Mouse (Mus musculus) gastrocnemius, adult 2 months (tissue): ENCODE measurements around the gene Crip1. TPM values are rescaled to one million over a fixed set of nuclear protein-coding genes. Genes with fewer than 3 reads are reported as not detected.
A peak's percentile ranks its signal among the peaks of the same experiment; 100 is the strongest.

Source experiments
- DNase-seq: peaks from one replicate; pipeline ENCODE4 v3.0.0; 2022
- H3K27ac ChIP-seq: fragments of 200-600 bp; 2 replicates; pipeline ENCODE4 v1.8.1; 2022; ENCODE audit warnings: mild to moderate bottlenecking
- H3K4me3 ChIP-seq: fragments of 200-600 bp; 2 replicates; pipeline ENCODE4 v1.8.1; 2022; ENCODE audit warnings: mild to moderate bottlenecking, moderate library complexity
- CTCF ChIP-seq: fragments of 200-600 bp; IDR thresholded peaks from 2 replicates; pipeline ENCODE4 v1.8.1; 2022; ENCODE audit warnings: antibody characterized with exemption, mild to moderate bottlenecking, moderate library complexity
- intact Hi-C: fragments of 180-260 bp; cut with DNase I; formaldehyde crosslinking; loops from one replicate; pipeline ENCODE4 v1.15.1; 2025
- total RNA-seq, 2 experiments: library from RNA; stranded (reverse); gene quantifications; 2 replicates each; pipeline ENCODE4 v1.2.3; 2021

The Crip1 gene
- total RNA-seq, 2 experiments from 2014 or later = 71.2 to 113 TPM

- no peak for TF ChIP-seq CTCF
- peak; percentile 74 for DNase-seq
- peak overlapping the region; percentile 80 for H3K4me3 ChIP-seq
- H3K27ac ChIP-seq = peak overlapping the region; percentile 90
- intact Hi-C loops = no loop called here
Measured at GRCm38 (mm10) chr12:113152272-113152661, 6.2 kb downstream of the Crip1 start.

DNA sequence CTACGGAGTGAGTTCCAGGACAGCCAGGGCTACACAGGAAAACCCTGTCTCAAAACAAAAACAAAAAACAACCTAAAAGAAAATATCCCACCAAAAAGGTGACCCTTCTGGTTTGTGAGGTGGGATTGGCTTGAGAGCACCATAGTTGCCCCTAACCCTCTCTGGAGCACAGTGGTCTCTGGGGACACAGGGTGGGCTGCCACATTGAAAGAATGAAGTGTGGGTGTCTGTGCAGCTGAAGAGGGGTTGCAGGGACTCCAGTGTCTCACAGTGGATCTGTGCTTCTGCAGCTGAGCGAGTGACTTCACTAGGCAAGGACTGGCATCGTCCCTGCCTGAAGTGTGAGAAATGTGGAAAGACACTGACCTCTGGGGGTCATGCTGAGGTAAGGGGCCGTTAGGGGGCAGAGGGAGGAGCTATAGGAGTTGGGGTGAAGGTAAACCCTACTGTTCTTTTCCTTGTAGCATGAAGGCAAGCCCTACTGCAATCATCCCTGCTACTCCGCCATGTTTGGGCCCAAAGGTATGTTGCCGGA, 6.9 kb downstream of the Crip1 start:
- peak overlapping the region; percentile 80 for H3K4me3 ChIP-seq
- no peak for DNase-seq
- TF ChIP-seq CTCF = no peak
- intact Hi-C loops = no loop called here
- H3K27ac ChIP-seq = peak overlapping the region; percentile 90

DNA sequence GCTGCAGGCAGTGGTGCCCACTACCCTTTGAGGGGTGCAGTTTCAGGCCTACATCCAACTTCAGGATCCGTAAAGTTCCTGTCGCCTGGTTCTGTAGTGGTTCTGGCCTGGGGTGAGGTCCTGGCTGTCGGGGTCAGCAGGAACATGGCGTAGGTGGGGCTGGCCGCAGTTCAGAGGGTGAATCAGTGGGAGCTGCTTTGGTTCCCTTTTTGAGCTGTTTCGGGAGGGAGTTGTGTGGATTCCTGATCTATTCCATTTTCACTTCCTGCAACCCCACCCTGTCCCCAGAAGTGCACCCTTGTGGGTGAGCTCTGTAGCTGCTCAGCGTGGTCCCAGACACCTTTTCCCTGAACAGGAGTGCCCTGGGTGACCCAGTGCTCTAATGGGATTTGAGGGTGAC, 7.9 kb downstream of the Crip1 start:
- Histone ChIP-seq H3K27ac (peak overlapping the region; percentile 90), H3K4me3 (peak overlapping the region; percentile 80)
- DNase-seq = peak; percentile 62
- TF ChIP-seq CTCF = no peak
- intact Hi-C loops = no loop called here

GRCm38 (mm10) chr12:113154747-113155075, 8.6 kb downstream of the Crip1 start:
- intact Hi-C loops = no loop called here
- peak overlapping the region; percentile 80 for H3K4me3 ChIP-seq
- H3K27ac ChIP-seq = peak overlapping the region; percentile 90

GRCm38 (mm10) chr12:113155076-113155771, 9.1 kb downstream of the Crip1 start:
- no peak for TF ChIP-seq CTCF
- intact Hi-C loops = no loop called here
- peak overlapping the region; percentile 80 for H3K4me3 ChIP-seq
- H3K27ac ChIP-seq = peak overlapping the region; percentile 90
- peak; percentile 66 for DNase-seq

More at GRCm38 (mm10) chr12:113154747-113155075, 8.6 kb downstream of the Crip1 start:
- no peak for DNase-seq
- no peak for TF ChIP-seq CTCF

DNA sequence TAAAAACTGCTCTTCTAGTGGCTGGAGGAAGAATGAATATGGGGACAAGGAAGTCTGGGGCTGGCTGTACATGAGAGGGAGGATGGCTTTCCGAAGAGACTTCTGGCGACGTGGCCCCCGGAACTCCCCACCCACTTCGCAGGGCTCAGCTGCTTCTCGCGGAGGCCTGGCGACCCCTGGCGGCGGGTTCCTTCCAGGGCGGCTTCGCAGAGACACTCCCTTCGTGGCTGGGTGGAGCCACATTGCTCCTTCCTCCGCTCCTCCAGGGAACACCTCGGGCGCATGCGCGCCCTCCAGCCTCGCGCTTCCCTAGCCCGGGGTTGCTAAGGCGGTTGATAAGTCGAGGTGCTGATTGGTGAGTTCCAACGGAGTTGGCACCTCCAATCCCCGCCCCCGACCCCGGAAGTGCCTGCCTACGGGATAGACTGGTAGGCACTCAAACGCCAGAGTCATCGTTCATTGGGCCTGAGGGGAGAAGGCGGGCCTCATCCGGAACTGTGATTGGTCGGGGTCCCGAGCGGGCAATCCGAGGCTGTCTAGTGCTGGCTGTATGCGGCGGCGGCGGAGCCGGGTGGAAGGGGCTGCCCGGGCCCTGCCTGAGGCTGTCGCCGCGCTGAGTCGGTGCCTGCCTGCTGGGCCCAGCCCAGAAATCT, 9.9 kb downstream of the Crip1 start, which contains the start of gene Tedc1:
Tedc1 (plus strand) TSS at position 535 of the 653 bp plus-strand sequence.
- intact Hi-C loops = loop anchor here (1.0 kb wide), 2 partner anchors 37 to 151 kb away; no protein-coding TSS in a partner anchor
- Histone ChIP-seq H3K27ac (peak within 1 kb of the TSS; percentile 90), H3K4me3 (peak within 1 kb of the TSS; percentile 80)
- peak; percentile 100 for DNase-seq
- TF ChIP-seq CTCF = no peak; the same call in 1 of the 2 replicates

GRCm38 (mm10) chr12:113156540-113156929, 10.4 kb downstream of the Crip1 start:
- intact Hi-C loops = loop anchor here (1.0 kb wide), 2 partner anchors 37 to 151 kb away; no protein-coding TSS in a partner anchor
- Histone ChIP-seq H3K27ac (peak overlapping the region; percentile 60; the same call in 1 of the 2 replicates), H3K4me3 (peak overlapping the region; percentile 80)
- no peak for DNase-seq
- no peak for TF ChIP-seq CTCF

- DNase-seq = peak; percentile 45
- intact Hi-C loops = no loop called here
- no peak for TF ChIP-seq CTCF
- Histone ChIP-seq H3K4me3 (no peak overlapping the region), H3K27ac (no peak overlapping the region)
Measured at GRCm38 (mm10) chr12:113157002-113157401, 10.9 kb downstream of the Crip1 start.

GRCm38 (mm10) chr12:113157521-113157920, 11.4 kb downstream of the Crip1 start:
- H3K4me3 ChIP-seq = no peak overlapping the region
- intact Hi-C loops = no loop called here
- H3K27ac ChIP-seq = no peak overlapping the region
- TF ChIP-seq CTCF = no peak
- no peak for DNase-seq

DNA sequence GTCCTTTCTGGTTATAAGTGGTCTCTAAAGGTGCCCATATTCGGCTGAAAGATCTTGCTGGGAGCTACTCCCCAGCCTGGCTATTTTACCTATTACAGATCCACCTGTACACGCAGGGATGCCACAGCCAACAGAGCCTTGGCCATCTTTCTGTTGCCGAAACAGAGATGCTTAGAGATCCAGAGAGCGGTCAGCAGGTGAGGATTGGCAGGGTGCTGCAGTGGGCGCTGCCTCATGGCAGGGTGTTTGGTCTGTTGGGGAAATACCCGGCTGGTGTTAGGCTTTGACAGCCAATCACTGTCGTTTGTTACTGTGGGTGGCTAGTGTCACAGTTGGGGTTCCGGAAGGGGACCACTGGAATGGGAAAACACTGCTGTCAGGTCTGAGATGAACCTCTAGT, 11.9 kb downstream of the Crip1 start:
- no peak for TF ChIP-seq CTCF
- H3K27ac ChIP-seq = no peak overlapping the region
- DNase-seq = no peak
- intact Hi-C loops = no loop called here
- H3K4me3 ChIP-seq = no peak overlapping the region

DNA sequence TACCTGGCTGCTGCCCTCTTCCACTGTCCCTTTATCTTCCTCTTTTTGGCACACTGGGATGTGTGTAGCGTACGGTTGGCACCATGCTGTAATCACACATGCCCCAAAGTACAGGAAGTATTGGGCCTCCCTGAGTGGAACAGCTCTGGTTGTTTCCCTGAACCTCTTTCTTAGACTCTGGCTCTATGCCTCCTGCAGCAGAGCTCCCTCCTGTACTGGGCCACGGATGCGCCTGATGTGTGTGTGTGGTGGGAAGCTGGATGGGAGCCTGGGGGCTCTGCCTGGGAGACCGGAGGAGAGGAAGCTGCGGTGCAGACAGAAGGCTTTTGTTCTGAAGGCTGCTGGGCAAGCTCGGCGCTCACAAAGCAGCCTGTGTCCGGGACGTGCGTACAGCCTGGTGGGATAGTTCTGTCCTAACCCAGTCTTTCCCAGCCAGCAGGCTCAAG, 17.5 kb downstream of the Crip1 start:
- no peak overlapping the region for H3K4me3 ChIP-seq
- H3K27ac ChIP-seq = peak overlapping the region; percentile 28; the same call in 1 of the 2 replicates
- no peak for TF ChIP-seq CTCF
- DNase-seq = no peak
- intact Hi-C loops = no loop called here

GRCm38 (mm10) chr12:113168031-113168536, 22.0 kb downstream of the Crip1 start:
- H3K27ac ChIP-seq = no peak overlapping the region
- no peak for TF ChIP-seq CTCF
- no peak overlapping the region for H3K4me3 ChIP-seq
- intact Hi-C loops = no loop called here
- no peak for DNase-seq
